Mouse (Mus musculus) adrenal gland, postnatal 4 days (tissue): ENCODE measurements around the gene Rgsl1. TPM values are rescaled to one million over a fixed set of nuclear protein-coding genes. Genes with fewer than 3 reads are reported as not detected.
A peak's percentile ranks its signal among the peaks of the same experiment; 100 is the strongest.
"Not testable (repeated sequence)": the region's sequence is repeated elsewhere in the genome, so short reads cannot be mapped to it uniquely, and the experiment has no call there.

Source experiments
- DNase-seq, 2 experiments: peaks; one replicate each; pipeline ENCODE4 v3.0.0; 2021 to 2022; ENCODE audit warnings: low spot score in 2 of 2, mixed read lengths in 2 of 2
- total RNA-seq, 2 experiments: library from RNA; stranded (reverse); gene quantifications; 2 replicates each; pipeline ENCODE4 v1.2.3; 2021

Rgsl1 gene
- total RNA-seq, 2 experiments from 2014 or later = 0.11 TPM; not detected in 1

DNA sequence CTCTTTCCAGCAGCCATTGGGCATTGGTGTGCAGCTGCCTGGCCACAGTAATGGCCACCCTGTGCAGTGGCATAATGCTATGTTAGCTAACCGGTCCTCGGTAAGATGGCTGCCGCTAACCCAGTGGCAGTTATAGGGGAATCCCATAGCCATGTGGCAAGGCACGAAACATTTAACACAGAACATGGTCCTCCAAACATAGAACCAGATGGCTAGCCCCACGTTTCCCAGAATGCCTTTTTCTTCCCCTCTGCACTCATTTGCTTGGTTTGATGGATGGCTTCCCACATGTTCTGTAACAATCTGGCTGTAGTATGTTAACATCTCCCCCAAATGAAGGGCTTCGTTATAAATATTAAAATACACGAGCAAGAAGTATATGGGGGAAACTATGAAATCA, 67.7 kb downstream of the Rgsl1 start:
- no peak for DNase-seq

DNA sequence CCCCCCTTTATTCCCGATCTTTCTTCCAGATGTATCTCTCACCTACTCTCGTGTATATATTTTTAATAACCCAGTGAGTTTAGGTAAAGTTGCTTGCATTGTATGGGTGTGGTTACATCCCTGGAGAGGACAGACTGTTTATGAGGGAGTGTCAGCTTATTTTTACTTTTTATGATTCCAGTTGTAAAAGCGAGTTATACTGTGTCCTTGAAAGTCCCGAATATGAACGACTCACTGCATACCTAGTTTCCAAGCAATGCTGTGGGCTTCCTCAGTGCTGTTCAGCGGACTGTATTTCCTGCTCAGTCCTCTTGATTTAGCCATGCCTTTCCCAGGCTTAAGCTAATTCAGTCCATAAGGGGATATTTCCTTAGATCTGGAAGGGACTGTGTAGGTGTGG, 68.8 kb downstream of the Rgsl1 start:
- DNase-seq = no peak

DNA sequence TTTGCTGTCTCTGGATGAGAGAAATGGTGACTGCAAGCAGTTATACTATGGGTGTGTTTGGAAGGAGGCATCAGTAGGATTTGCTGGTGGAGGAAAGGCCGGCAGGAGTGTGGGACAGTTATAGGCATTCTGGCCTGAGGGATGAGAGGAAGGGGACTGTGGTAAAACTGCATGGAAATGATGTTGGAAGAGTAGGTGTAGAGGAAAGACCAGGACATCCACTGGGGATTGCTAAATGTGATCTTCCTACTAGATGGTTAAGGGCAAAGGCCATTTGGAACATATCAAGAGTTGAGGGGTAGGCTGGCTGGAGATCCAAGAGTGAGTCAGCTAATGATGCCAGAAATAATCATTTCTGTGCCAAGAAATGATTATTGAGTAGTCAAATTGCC, 73.2 kb downstream of the Rgsl1 start:
- DNase-seq = no peak

DNA sequence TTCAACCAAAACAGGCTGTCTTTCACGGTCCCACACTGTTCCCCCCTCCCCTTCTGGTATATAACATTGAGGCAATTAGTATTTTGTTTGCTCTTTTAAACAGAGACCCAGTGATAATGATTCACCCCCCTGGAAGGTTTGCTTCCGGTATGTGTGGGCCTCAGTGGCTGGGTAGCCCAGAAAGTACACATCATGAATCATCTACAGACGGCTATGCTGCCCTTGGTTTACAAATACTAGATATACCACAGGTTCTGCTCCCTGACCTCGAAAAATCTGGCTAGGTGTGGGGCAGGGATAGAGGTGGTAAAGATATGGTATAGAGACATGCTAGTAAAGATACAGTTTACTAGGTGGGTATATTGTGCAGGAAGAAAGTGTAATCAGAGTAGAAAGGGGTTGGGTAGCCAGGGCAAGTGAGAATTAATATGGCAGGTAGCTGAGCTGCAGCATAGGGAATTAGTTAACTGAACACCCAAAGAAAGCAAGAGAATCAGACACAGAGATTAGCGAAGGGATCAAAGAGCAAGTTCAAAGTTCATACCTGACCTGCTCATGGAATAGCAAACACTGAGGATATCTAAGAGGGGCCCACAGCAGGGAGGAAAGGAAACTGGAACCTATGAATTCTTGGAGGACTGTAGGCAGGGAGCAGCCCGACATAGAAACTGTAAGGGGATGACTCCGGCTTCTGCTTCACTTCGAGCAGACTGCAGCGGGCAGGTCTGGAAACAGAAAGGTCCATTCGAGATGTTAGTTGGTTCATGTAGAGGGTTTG, 73.8 kb downstream of the Rgsl1 start:
- no peak for DNase-seq

DNA sequence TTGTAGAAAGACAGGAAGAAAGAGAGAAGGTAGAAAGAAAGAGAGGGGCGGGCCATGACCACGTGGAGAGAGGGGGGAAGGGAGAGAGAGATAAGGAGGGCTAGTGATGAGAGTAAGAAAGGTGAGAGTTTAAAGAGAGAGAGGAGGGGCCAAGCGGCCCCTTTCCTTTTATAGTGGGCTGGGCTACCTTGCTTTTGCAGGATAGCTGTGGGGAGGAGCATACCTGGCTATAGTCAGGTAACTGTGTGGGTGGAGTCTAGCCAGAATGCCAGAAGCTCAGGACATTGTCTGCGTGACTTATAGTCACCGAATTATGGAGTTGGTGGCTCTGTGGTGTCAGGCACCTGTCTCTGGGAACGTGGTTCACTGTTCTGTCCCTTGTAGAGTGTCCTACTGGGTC, 74.4 kb downstream of the Rgsl1 start:
- not testable (repeated sequence) for DNase-seq

DNA sequence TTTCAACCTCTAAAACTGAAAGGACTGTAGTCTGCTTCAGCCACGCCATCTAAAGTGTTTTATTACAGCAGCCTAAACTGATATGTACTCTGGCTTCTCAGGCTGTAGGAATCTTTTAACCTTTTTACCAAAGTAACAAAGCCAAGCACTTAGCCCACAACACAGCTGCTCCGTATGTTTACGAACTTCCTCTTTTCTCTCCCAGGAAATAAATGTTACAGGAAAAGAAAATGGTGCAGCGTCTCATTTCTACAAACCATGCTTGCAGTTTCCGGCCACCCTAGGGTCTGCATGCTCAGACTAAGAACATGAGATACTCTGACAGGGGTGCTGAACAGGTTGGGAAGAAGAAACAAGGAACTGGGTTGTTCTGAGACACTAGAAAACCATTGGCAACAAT, 75.5 kb downstream of the Rgsl1 start:
- DNase-seq = no peak

DNA sequence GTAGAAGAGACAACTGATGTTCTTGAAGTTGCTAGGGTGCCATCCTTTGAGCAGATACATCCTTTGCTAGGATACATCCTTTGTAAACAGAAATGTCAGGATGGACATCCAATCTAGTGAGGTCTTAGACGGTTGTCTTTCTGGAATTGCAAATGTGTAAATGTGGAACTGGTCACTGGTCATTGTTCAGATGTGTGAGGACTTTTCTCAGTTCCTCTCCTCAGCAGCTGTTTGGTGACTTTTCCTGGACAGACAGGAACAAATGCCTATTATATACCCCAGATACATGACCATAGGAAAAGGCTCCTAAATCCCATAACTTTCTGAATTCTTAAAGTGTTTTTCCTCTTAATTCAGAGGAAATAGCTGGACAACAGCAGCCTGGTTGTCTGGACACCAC, 76.7 kb downstream of the Rgsl1 start:
- no peak for DNase-seq

DNA sequence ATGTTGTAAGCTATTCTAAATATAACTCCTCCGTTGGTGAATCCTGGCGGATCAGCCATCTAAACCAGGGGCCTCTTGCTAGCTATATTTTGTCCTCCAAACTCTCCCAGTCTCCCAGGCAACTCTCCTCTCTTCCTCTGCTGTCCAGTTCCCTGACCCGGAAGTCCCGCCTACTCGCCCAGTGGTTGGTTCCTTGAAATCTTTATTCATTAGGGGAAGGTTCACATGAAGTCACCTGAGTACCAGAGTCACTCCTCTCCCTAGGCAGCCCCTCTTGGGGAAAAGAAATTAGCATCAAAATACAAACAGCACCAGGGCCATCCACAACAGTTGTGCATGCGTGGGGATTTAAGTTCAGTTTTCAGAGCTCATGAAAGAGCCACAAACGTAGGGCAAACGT, 77.6 kb downstream of the Rgsl1 start:
- DNase-seq = no peak

DNA sequence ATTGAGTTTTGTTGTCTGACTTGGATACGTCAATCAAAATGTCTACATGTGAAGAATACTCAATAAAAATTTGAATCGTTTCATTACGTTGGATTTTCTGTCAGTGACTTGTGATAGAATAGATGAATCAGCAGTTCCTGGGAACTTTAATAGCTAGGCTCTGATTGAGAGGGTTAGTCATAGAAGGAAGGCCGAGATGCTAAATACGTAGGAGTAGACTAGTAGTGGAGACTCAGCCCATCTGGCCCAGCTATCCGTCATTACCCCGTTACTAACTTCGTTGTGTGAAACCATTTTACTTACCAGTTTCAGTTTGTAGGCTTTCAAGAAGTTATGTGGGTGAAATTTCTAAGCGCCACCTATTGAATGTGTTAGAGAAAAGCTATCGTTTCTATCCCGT, 79.8 kb downstream of the Rgsl1 start:
- DNase-seq = no peak

DNA sequence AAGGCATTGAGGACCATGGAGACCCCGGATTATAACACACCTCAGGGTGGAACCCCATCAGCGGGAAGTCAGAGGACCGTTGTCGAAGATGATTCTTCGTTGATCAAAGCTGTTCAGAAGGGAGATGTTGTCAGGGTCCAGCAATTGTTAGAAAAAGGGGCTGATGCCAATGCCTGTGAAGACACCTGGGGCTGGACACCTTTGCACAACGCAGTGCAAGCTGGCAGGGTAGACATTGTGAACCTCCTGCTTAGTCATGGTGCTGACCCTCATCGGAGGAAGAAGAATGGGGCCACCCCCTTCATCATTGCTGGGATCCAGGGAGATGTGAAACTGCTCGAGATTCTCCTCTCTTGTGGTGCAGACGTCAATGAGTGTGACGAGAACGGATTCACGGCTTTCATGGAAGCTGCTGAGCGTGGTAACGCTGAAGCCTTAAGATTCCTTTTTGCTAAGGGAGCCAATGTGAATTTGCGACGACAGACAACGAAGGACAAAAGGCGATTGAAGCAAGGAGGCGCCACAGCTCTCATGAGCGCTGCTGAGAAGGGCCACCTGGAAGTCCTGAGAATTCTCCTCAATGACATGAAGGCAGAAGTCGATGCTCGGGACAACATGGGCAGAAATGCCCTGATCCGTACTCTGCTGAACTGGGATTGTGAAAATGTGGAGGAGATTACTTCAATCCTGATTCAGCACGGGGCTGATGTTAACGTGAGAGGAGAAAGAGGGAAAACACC, 90.0 kb downstream of the Rgsl1 start:
- DNase-seq = no peak

DNA sequence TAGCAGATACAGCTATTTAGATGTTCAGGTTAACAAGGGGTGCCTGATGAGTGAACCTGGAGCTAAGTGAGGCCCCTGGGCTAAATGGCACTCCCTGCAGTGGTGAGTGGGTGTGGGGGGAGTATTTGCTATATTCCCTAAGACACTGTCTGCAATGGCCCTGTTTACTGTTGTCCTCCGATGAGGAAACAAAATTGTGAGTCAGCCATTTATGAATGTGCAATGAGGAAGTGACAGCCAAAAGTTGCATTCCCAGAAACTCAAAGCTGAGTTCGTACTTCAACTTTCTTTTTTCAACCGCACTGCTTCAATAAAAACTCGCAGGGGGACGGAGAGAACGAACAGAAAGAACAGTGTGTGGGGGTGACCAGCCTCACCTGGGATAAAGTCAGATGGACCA, 91.4 kb downstream of the Rgsl1 start:
- DNase-seq = no peak

DNA sequence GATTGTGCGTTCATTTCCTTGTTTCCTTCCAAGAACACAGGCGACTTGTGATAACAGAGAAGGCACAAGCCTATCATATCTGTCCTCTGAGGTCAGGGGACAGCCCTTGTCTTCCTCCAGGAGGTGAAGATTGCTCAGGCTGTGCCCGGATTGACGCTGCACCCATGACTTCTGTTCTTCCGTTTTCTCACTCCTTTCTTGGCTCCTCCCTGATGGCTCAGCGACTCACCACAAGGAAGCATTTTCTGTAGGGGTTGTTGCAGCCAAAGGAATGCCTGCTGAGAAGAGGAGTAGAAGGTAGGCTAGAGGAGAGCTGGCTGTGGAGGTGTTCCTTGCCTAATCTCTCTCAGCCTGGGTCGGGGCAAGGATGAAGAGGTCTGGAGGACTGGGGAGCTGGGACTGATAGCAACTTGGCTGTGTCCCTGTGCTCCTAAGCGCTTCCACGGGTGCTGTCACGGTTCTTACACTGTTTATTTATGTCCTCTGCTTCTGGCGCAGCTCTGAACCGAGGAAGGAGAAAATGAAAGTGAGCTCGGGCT, 92.1 kb downstream of the Rgsl1 start:
- no peak for DNase-seq

DNA sequence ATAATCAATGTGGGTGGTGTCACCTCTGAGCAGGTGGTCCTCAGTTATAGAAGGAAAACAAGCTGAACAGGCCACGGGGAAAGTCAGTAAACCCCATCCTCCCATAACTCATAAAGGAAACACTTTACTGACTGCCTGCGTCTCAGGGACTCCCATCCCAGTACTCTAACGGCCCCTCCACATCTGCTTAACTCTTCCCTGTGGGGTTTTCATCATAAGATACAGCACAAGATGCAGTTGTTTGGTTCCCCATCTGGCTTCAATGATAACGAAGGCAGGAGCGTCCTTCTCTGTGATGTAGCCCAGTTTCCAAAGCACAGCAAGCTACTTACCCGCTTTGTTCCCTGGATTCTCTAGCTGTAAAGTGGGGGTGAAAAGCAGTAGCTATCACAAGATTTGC, 93.9 kb downstream of the Rgsl1 start:
- DNase-seq = no peak

DNA sequence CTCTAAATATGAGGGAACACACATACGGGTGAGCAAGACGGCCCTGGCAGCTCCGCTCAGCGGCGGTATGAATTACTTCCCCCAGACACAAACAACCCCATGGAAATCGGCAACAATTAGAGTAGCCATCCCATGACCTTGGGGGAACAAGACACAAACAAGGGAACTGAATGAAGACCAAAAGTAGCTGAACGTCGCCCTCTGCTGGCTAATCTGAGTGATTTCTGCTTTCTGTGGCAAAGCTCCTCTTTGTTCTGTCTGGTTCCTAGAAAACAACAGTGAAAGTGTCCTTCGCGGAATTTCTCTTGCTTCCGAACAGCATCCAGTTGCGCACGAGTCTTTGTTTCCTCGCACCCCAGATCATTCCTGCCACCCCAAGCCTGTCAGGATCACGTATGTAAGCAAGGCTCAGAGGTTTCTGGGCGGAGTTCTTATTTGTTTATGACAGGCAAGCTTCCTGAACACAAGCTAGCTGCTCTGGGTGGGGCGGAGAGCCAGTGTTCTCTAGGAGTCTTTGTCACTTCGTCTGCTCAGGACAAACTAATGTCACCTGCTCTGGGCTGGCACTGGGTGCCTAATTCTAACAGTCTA, 94.6 kb downstream of the Rgsl1 start, which contains the start of gene Rnasel:
Rnasel (plus strand) TSS at position 216 of the 591 bp plus-strand sequence.
- DNase-seq = peak in 1 of 2 experiments; percentile 63

DNA sequence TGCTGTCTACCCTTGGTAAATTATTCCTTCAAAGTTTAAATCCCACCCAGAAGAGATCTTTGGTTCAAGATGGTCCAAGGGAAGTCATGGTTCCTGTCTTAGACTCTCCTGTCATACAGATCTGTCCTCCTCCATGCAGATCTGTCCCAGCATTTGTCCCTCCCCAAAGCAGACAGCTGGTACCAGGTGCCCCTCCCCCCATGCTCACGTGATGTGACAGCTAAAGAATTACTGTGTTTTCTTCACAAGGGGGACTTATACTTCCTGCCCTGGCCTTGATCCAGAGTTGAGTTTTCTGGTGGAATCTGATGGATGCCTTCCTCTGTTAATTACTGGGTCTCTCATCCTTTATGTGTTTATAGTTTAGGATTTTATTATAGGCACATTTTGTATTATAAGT, 95.4 kb downstream of the Rgsl1 start:
- DNase-seq = peak in 1 of 2 experiments; percentile 58

DNA sequence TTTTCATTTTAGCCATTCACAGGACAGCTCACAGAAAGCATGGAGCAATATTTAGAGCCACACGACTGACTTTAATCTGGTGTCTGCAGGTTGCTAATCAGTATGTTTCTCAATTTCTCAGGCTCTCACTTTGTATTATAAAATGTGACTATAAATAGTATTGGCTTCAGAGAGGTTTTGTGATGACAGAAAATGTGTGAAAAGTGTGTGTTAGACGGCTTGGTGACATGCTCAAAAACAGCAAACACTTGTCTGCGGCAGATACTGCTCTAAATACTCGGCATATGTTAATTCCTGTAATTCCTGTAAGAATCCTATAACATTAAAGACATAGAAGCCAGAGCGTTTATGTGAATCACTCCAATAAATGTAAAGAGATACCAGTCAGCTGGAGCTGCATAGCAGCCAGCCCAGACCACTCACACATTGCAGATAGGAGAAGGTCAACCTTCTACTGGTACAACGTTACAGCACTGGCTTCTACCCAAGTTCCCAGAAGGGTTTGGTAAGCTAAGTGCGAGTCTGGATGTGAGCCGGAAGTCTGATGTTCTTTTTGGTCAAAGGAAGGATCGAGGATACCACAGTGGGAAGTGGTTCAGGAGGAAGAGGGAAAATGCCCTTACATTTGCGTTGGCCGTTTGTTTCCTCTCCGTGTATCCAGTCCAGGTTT, 95.9 kb downstream of the Rgsl1 start:
- DNase-seq = no peak

DNA sequence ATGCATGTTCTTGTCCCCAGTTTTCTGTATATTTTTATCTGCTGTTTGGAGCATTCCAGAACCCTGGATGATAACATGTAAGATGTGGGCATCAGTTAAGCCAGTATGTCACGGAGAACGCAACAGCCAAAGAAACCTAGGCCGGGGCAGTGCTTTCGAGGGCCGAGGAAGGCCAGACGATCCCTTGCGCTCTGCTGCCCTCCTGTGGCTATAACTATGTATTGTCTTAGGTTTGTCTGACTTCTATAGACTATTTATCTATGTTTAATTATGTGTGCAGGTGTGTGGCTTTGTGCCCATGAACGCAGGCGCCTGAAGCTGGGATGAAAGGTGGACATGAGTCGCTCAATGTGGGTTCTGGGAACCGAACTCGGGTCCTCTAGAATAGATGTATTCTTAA, 97.2 kb downstream of the Rgsl1 start:
- DNase-seq = peak in 1 of 2 experiments; percentile 44

DNA sequence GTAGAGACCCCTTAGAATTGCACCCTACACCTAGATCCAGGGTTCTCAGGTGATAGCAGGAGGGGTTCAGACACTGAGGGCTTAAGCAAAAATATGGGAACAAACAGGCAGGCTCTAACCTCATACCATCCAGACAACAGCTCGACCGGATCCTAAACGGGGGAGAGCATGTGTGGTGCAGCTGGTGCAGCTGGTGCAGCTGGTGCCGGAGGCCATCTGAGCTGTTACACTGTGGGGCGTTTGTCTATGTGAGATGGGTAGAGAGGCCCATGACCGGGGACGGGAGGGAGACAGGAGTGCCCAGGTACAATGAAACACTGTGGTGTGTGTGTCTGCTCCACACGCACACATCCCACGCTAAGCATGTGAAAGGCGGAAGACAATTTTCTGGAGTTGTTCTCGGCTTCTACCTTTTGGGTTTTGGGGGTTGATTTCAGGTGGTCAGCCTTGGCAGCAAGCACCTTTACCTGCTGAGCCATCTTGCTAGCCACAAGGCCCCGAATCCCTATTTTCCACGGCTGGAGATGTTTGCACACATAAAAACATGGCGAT, 97.7 kb downstream of the Rgsl1 start:
- no peak for DNase-seq

DNA sequence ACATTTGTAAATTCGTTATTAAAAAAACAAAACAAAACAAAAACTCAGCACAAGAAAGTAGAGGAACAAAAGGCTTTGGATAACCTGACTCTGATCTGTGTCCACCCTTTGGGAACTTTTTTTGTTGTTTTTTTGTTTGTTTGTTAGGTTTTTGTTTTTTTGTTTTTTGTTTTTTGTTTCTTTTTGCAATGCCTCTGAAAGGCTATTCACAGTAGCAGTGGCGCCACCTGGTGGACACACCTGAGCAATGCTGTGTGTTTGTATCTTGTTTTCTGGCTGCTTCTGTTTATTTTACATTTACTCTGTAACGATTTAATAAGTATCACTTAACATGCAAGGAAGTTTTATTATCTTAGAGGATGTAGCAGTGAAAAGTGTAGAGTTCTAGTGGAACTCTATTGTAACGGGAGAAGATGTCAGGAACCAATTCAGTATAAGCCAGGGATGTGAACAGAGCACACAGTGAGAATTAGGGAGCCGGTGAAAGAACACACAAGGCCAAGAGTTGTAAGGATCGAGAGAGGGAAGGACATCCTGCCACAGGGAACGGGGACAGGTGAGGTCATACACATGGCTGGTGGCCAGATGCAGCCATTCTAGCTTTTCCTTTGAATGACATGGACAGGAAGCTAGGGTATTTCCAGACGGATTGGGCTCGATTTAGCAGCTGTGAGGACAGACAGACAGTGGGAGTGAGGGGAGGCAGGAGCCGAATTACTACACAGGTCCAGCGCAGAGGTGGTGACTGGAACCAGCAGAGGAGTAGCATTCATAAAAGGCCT, 101.4 kb downstream of the Rgsl1 start:
- DNase-seq = peak; percentile 53 to 58
